Mouse (Mus musculus): ENCODE data around the gene Dnase2b.

Dnase2b gene

DNA sequence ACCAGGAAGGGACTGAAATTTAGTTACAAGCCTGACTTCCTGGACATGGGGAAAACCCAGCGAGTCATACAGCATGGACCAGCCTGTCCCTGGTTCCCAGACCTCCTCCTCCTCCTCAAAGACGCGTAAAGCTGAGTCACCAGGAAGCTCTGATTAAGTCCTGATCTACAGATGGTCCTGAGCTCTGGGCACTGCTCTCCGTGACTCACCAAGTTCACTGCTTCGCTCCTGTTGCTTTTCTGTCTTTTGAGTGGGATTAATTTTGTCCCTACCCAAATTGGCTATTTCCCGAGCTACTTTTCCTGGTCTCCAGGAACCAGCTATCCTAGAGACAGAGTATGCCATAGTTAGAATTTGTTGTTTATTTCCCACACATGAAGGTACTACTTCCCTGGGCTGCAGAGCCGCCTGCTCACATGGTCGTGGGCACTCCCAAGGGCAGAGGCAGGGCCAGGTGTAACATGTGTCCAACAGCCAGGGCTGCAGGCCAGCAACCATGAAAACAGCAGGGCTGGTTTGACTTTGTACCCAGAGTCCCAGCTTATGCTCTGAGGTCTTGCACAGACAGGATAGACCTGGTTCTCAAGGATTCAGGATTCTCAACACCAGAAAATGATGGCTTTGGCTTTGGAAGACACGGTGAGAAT lies 47.4 kb downstream of the Dnase2b start:
- DNase-seq = no peak

DNA sequence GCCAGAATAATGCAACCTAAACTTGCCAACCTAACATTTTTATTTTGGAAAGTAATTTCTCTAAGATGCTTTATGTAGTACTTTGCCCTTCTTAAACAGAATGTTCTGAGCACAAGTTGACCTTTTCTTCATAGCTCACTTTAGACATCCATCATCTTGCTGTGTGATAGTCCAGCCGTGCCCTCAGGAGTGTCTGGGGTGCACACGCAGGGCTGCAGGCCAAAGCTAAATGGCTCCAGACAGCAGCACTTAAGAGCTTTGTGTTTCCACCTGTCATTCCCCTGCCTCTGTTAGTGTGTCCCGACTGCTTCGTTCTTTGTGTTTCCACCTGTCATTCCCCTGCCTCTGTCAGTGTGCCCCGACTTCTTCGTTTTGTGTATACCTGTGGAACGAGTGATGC lies 48.0 kb downstream of the Dnase2b start:
- DNase-seq = no peak

DNA sequence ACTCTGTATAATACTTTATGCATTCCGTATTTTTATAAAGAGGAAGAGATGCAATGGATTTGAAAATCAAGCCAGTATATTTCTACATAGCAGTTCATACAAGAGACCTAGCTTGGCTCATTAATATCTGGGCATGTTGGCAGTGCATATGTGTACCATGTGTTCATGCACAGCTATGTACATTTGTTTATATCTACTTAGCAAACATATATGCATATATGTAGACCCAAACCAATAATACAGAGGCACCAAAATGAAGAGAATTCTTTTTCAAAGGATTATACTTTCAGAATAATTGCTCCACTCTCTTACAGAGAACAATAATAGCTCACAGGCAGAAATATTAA lies 50.4 kb downstream of the Dnase2b start:
- no peak for DNase-seq

DNA sequence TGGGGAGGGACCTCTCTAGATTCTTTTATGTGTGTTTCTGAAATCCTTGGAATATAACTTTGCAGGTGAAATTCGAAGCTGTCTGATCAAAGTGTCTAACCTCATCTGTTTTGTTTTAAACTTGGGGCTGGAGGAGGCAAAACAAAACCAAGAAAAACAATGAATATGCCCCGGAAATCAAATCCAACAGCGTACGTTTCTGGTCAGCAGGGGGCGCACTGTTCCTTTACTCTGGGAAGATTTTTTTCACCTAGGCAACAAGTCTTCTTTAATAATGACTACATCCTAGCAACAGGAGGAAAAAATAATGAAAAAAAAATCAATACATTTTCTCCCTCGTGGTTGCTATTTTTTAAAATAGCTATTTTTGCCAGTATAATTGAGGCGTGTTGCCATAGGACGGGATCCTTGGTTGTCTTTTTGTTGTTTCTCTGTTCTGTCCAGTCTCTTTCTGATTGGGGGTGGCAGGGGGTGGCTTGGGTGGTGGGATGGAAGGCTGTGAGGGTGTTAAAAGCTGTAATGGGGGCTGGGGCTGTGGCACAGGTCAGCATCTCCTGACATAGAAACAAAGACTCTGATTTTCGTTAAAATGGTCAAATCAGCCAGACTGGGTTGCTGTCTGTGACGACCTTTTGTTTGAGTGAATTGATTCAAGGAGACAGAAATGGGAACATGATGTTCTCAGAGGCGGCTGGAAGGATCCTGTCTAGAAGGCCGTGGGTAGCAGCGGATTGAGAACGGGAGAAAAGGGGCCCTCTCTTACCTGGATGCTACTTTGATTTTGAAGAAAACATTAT lies 50.9 kb downstream of the Dnase2b start:
- DNase-seq = peak; percentile 76

DNA sequence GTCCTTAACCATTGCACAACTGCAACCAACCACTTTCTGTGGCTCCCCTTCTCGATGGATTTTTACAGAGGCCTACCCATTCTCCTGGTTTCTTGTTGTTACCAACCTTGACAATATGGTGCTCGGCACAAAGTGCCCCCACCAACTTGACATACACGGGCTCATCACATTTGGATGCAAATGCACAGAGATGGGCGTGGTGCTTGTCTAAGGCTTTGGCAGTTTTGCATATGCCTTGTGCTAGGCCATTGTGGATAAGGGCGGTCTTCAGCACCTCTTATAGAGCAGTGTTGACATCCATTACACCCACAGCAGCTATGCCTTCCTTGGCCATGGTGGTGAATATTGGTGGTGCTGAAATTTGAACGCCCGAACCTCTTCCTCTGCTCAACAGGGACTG lies 52.5 kb downstream of the Dnase2b start:
- DNase-seq = no peak

DNA sequence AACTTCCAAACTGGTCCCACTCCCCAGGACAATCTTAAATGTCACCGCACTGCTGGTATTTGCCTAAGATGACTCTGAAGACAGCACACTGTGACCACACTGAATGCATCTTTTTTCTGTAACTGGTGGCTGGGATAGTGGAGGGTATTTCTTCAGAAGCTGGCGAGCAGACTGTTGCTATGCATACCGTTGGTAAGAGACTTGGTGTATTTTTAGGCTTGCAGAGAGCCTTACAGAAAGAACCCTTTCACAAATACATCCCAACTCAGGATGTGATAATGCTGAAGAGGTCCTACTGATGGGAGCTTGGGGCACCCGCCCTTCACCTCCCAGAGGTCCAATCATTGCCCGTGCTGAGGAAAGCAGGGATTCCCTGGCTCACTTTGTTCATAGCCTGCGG lies 57.9 kb downstream of the Dnase2b start:
- no peak for DNase-seq

DNA sequence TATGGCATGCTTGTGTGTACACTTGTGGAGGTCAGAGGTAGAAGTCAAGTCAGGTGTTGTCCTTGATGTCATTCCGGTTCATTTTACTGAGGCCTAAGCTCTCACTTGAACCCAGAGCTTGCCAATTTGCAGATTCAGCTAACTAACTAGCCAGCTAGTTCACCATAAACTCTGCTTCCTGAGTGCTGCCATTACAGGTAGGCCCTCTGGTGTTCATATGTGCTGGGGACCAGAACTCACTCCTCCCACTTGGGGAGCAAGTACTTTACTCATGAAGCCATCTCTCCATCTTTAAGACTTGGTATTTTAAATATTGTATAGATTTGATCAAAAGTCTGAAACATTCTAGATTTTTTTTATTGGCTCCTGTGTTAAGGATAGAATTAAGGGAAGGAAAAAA lies 58.8 kb downstream of the Dnase2b start:
- no peak for DNase-seq

DNA sequence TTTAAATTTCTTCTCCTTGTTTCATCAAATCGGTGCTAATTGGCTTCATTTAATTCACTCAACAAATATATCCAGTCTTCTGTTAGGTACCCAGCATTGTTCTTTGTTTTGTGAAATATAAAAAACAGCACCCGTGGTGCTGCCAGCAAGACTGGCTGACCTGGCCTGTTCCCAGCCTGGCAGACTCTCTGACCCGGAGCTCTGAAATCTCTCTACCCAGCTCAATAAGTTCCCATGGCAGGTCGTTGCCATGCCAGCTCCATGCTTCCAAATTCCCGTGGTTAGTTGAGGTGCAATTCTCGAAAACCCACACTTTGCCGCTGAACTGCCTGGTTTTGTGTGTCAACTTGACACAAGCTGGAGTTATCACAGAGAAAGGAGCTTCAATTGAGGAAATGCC lies 60.6 kb downstream of the Dnase2b start:
- DNase-seq = no peak

DNA sequence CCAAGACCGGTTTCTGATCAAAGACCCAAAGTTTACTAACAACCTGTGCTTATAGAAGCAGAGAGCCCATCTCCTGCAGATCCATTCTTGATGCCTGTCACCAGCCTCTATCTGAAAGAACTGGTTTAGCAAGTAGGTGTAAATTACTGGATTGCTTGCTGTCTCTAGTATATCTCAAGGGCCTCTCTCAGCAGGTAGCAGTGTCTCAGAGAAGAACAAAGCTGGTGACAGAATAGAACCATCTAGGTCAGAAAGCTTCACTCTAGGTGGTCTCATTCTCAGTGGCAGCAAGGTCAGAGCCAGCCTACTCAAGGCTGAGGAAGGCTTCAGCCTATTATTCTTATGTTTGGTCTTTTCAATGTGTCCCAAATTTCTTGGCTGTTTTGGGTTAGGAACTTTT lies 71.8 kb downstream of the Dnase2b start:
- DNase-seq = no peak

DNA sequence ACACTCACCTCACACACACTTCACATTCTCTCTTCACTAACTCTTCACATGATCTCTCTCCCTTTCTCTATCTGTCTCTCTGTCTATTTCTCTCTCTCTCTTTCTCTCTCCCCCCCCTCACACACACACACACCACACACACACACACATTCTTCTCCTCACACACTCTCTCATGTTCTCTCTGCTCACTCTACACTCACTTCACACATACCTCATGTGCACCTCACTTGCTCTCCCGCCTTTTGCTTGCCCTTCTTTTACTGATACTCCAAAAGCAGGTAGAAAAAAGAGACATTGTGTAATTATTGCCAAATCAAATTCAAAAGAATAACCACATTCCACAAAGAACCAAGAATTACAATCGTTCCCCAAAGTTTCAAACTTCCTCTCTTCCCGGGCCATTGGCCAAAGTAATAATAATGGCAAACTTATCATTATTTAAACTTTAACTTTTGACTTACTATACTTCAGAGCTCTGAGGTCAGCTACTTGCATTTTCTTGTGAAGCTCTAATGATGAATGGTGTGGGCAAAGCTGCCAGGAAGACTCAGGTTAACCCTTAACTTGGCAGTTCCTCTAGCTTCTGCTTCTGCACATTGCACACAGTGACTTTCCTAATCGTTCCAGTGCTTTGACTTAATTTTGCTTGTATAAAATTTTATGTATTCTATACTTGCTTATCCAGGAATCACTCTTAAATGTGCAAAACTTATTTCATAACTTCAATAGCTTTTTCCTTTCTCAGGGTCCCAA lies 74.7 kb downstream of the Dnase2b start:
- no peak for DNase-seq

DNA sequence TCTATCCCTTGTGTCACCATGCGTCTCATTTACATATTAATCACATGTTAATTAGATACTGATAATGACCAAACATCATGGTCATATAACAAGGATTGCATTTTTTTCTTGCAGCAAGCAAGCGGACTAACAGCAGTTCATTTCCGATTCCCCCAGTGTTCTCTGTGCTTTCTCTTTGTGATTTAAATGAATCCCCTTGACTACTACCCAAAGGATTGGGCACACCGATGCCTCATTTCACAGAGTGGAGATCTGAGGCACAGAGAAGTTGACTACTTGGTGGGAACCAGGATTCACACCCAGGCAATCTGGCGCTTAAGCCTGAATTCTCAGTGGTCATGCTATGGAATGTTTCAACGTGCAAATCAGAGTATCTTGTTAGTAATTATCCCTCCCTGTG lies 80.4 kb downstream of the Dnase2b start:
- no peak for DNase-seq

All from cerebellum, adult 9-10 months (tissue).